Mouse (Mus musculus) layer of hippocampus, adult 9-11 months (tissue): Measurements from ENCODE around the gene Fanci.

Experiments used
- DNase-seq: peaks from one replicate; pipeline ENCODE4 v3.0.0; 2022

Fanci gene

GRCm38 (mm10) chr7:79465461-79466044 lies 73.8 kb downstream of the Fanci start:
- peak; percentile 35 for DNase-seq

GRCm38 (mm10) chr7:79466053-79466901 lies 74.5 kb downstream of the Fanci start, which contains the start of gene Polg:
Gene Polg (minus strand): TSS chr7:79466362.
- DNase-seq: peak; percentile 98

- DNase-seq: no peak
Observed at GRCm38 (mm10) chr7:79467951-79468350, 76.2 kb downstream of the Fanci start.

GRCm38 (mm10) chr7:79468994-79469393 lies 77.3 kb downstream of the Fanci start:
- DNase-seq: no peak

- no peak for DNase-seq
Observed at GRCm38 (mm10) chr7:79469766-79470165, 78.0 kb downstream of the Fanci start.

- no peak for DNase-seq
Observed at GRCm38 (mm10) chr7:79470718-79471117, 79.0 kb downstream of the Fanci start.

GRCm38 (mm10) chr7:79471436-79471835 lies 79.7 kb downstream of the Fanci start:
- no peak for DNase-seq

- DNase-seq: no peak
Observed at GRCm38 (mm10) chr7:79472792-79473191, 81.1 kb downstream of the Fanci start.

- DNase-seq: no peak
Observed at GRCm38 (mm10) chr7:79473496-79474194, 81.9 kb downstream of the Fanci start.

GRCm38 (mm10) chr7:79474831-79475399 lies 83.2 kb downstream of the Fanci start:
- DNase-seq: no peak

- peak; percentile 92 for DNase-seq
Observed at GRCm38 (mm10) chr7:79486528-79486927, 94.8 kb downstream of the Fanci start.

- DNase-seq: peak; percentile 61
Observed at GRCm38 (mm10) chr7:79493915-79494314, 102.2 kb downstream of the Fanci start.

GRCm38 (mm10) chr7:79495988-79496815 lies 104.5 kb downstream of the Fanci start:
- DNase-seq: peak; percentile 81

GRCm38 (mm10) chr7:79496816-79497328 lies 105.1 kb downstream of the Fanci start:
- no peak for DNase-seq

GRCm38 (mm10) chr7:79497701-79498115 lies 106.0 kb downstream of the Fanci start:
- DNase-seq: no peak

GRCm38 (mm10) chr7:79498356-79498755 lies 106.6 kb downstream of the Fanci start:
- no peak for DNase-seq

GRCm38 (mm10) chr7:79498965-79499595 lies 107.4 kb downstream of the Fanci start:
- no peak for DNase-seq
